Mouse (Mus musculus) heart, postnatal 14 days (tissue): ENCODE measurements around the gene Kcnn1. TPM values are rescaled to one million over a fixed set of nuclear protein-coding genes. Genes with fewer than 3 reads are reported as not detected.

ENCODE experiments used
- DNase-seq, 2 experiments: peaks; one replicate each; pipeline ENCODE4 v3.0.0; 2021 to 2022
- intact Hi-C: fragments of 180-260 bp; cut with DNase I; formaldehyde crosslinking; loops from one replicate; pipeline ENCODE4 v1.15.1; 2025
- microRNA-seq, 2 experiments: library from miRNA; unstranded; fragments of <30 nt; microRNA quantifications; one replicate each; pipeline ENCODE4 v1.2.0; 2021 to 2022
- total RNA-seq, 2 experiments: library from RNA; stranded (reverse); gene quantifications; 2 replicates each; pipeline ENCODE4 v1.2.3; 2021

Kcnn1 gene
- total RNA-seq, 2 experiments from 2014 or later = 3.8 to 4.0 TPM

- intact Hi-C loops = no loop called here
- DNase-seq = no peak
Observed at GRCm38 (mm10) chr8:70801830-70802229, 61.2 kb downstream of the Kcnn1 start.

DNA sequence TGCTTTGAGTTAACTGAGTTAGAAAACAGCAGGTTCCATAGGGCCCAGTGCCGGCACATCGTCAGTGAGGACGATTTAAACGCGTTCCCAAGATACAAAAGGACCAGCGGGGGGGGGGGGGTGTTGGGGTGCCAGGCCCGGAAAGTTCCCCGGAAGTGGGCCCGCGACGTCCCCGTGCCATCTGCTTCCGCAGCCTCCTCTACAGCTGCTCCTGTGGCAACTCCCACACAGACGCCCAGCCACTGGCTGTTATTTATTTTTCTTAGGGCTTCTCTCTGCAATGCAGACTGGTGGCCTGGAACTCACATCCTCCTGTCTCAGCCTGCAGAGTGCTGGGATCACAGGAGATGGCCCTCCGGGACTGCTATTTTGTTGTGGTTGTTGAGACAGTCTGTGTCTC is 61.9 kb downstream of the Kcnn1 start:
- intact Hi-C loops = no loop called here
- DNase-seq = no peak

- intact Hi-C loops = no loop called here
Observed at GRCm38 (mm10) chr8:70800648-70801047, 62.4 kb downstream of the Kcnn1 start.

GRCm38 (mm10) chr8:70798281-70798680 is 64.8 kb downstream of the Kcnn1 start:
- intact Hi-C loops = no loop called here
- peak in 1 of 2 experiments; percentile 58 for DNase-seq

More at GRCm38 (mm10) chr8:70800648-70801047, 62.4 kb downstream of the Kcnn1 start:
- no peak for DNase-seq

GRCm38 (mm10) chr8:70797081-70798070 is 65.7 kb downstream of the Kcnn1 start:
- intact Hi-C loops = no loop called here
- DNase-seq = peak; percentile 88

- DNase-seq = peak; percentile 83
- intact Hi-C loops = no loop called here
Observed at GRCm38 (mm10) chr8:70796403-70797080, 66.5 kb downstream of the Kcnn1 start.

- intact Hi-C loops = no loop called here
- DNase-seq = no peak
Observed at GRCm38 (mm10) chr8:70795370-70795769, 67.7 kb downstream of the Kcnn1 start.

GRCm38 (mm10) chr8:70794215-70794614 is 68.8 kb downstream of the Kcnn1 start:
- intact Hi-C loops = no loop called here
- DNase-seq = no peak

DNA sequence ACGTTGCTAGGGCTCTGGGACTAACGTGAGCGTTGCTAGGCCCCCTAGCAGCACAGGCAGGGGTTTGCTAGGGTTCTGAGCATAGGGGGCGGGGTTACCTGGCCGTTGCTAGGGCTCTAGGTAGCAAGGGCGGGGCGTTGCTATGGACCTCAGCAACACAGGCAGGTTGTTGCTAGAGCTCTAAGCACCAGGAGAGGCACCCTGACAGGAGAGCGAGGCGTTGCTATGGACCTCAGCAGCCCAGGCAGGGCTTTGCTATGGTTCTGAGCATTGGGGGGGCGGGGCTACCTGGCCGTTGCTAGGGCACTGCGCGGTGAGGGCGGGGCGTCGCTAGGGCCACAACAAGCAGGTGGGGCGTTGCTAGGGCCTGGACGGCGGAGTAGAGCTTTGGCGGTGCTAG is 70.4 kb downstream of the Kcnn1 start:
- DNase-seq = no peak
- intact Hi-C loops = no loop called here

Small RNA genes lying within 50 kb of the gene (microRNA-seq; reads per million reads assigned to microRNA genes)
- gene Mir7067 (0.27 to 2.4 reads per million in 2 experiments), gene Mir7240 (1.3 to 59.4 reads per million in 2 experiments)

Other genes with a start within 250 kb of the Kcnn1 start
- 1 to 10 TPM; 1.8 to 2.5 TPM for gene Lrrc25, start 247.1 kb downstream of the Kcnn1 start, total RNA-seq
- 1 to 10 TPM in 1 of 2 experiments, under 1 TPM in 1; 0.41 to 1.6 TPM for gene Gdf15, start 230.8 kb downstream of the Kcnn1 start, total RNA-seq
- 10 to 100 TPM; 38.4 to 46.8 TPM for gene Pgpep1, start 202.9 kb downstream of the Kcnn1 start, total RNA-seq
- 10 to 100 TPM; 75.0 to 76.5 TPM for gene Lsm4, start 190.0 kb downstream of the Kcnn1 start, total RNA-seq
- 100 to 1,000 TPM; 159 to 162 TPM for gene Jund, start 164.3 kb downstream of the Kcnn1 start, total RNA-seq
- under 1 TPM; 0.10 to 0.12 TPM for gene Iqcn, start 159.8 kb downstream of the Kcnn1 start, total RNA-seq
- not detected for gene Gm3336, start 144.7 kb downstream of the Kcnn1 start, total RNA-seq
- gene Pde4c, start 139.5 kb downstream of the Kcnn1 start, total RNA-seq = 1 to 10 TPM; 4.5 to 4.6 TPM
- gene Rab3a, start 108.6 kb downstream of the Kcnn1 start, total RNA-seq = 10 to 100 TPM; 51.6 to 51.9 TPM
- 10 to 100 TPM; 29.3 to 29.9 TPM for gene Mpv17l2, start 102.3 kb downstream of the Kcnn1 start, total RNA-seq
- gene Pik3r2, start 86.5 kb downstream of the Kcnn1 start, total RNA-seq = 10 to 100 TPM; 31.4 to 33.1 TPM
- 10 to 100 TPM in 1 of 2 experiments, 1 to 10 TPM in 1; 9.4 to 11.1 TPM for gene Mast3, start 58.2 kb downstream of the Kcnn1 start, total RNA-seq
- gene Il12rb1, start 54.8 kb downstream of the Kcnn1 start, total RNA-seq = under 1 TPM; 0.12 to 0.59 TPM
- 10 to 100 TPM; 22.4 to 23.9 TPM for gene Arrdc2, start 23.5 kb downstream of the Kcnn1 start, total RNA-seq
- gene Ccdc124, start 10.7 kb upstream of the Kcnn1 start, total RNA-seq = 10 to 100 TPM; 38.8 to 40.1 TPM
- under 1 TPM in 1 of 2 experiments, not detected in 1; 0.07 TPM for gene Slc5a5, start 29.5 kb upstream of the Kcnn1 start, total RNA-seq
- 100 to 1,000 TPM; 901 to 988 TPM for gene Rpl18a, start 34.2 kb upstream of the Kcnn1 start, total RNA-seq
- 10 to 100 TPM; 20.5 to 24.8 TPM for gene Map1s, start 42.7 kb upstream of the Kcnn1 start, total RNA-seq